Mouse (Mus musculus): ENCODE results near the gene Olfr827. TPM values are rescaled to one million over a fixed set of nuclear protein-coding genes. Genes with fewer than 3 reads are reported as not detected.
A peak's percentile ranks its signal among the peaks of the same experiment; 100 is the strongest.

Olfr827 gene
- polyA plus RNA-seq, 1 experiment from 2014 or later = not detected

DNA sequence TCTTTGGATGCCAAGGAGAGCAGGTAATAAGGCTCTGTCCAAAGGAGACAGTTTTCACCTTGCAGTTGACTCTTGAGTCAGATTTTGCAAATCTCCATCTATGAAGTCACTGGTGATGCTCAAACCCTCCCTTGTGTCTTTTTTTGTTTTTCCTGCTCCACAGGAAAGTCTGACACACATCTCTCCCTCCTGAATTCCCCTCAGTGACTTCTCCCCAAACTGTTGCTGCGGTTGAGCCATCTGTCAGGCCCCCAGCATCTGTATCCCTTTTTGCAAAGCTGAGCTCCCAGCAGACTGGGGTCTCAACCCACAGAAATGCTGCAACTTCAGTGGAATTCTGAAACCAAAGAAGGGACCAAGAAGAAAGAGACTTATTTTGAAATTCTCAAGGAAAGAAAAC lies 17.9 kb upstream of the Olfr827 start:
- Histone ChIP-seq H3K27ac (ENCODE audit: low read depth, low read length) (no peak overlapping the region), H3K36me3 (ENCODE audit: control insufficient read depth, insufficient read depth) (no peaks in the 10 kb centered on the region), H3K4me1 (replicated peaks; ENCODE audit: control insufficient read depth, insufficient read depth, low read length) (no peaks in the 10 kb centered on the region), H3K4me2 (replicated peaks; ENCODE audit: low read depth) (no peak overlapping the region), H3K9ac (ENCODE audit: low read depth, low read length) (no peak overlapping the region), H3K27me3 (replicated peaks; ENCODE audit: control insufficient read depth, insufficient read depth, low read length) (no peaks in the 10 kb centered on the region), H3K4me3 (ENCODE audit: low read depth, low read length) (no peak overlapping the region), H3K9me3 (ENCODE audit: control insufficient read depth) (no peaks in the 10 kb centered on the region)
- TF ChIP-seq CTCF (IDR thresholded peaks at IDR 0.05; ENCODE audit: low read depth) = no peak
- 81% methylated on average over 1 of the region's 1 CpGs for WGBS
- ATAC-seq = no peak

DNA sequence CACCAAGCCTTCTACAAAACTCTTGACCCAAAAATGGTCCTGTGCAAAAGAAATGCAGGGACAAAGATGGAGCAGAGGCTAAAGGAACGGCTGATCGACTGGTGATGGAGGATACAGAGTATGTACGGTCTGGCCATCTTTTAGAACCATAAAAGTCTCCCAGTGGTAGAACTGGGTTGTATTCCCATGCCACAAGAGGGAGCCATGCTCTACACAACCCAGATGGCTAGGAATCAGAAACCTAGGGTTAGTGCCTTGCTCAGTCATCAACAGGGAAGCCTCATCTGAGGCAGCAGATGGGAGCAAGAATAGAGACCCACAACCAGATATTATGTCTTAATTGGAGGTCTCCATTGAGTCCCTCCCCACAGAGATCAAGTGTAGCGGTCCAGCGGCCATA lies 15.4 kb upstream of the Olfr827 start:
- no peak overlapping the region for H3K4me2 ChIP-seq (replicated peaks; ENCODE audit: low read depth)
- H3K36me3 ChIP-seq (ENCODE audit: control insufficient read depth, insufficient read depth) = no peaks in the 10 kb centered on the region
- peak; percentile 42; the same call in 1 of the 2 replicates for TF ChIP-seq CTCF (IDR thresholded peaks at IDR 0.05; ENCODE audit: low read depth)
- no peak for ATAC-seq
- 88% methylated on average over 5 of the region's 5 CpGs for WGBS
- H3K4me3 ChIP-seq (ENCODE audit: low read depth, low read length) = no peak overlapping the region
- H3K9me3 ChIP-seq (ENCODE audit: control insufficient read depth) = no peaks in the 10 kb centered on the region
- H3K9ac ChIP-seq (ENCODE audit: low read depth, low read length) = no peak overlapping the region
- H3K27ac ChIP-seq (ENCODE audit: low read depth, low read length) = no peak overlapping the region
- no peaks in the 10 kb centered on the region for H3K4me1 ChIP-seq (replicated peaks; ENCODE audit: control insufficient read depth, insufficient read depth, low read length)
- no peaks in the 10 kb centered on the region for H3K27me3 ChIP-seq (replicated peaks; ENCODE audit: control insufficient read depth, insufficient read depth, low read length)

- H3K4me3 ChIP-seq (ENCODE audit: low read depth, low read length) = no peak overlapping the region
- ATAC-seq = 0 out of 2 replicates have a peak, but pooled peaks have one; percentile 51
- TF ChIP-seq CTCF (IDR thresholded peaks at IDR 0.05; ENCODE audit: low read depth) = peak; percentile 88
- H3K27ac ChIP-seq (ENCODE audit: low read depth, low read length) = no peak overlapping the region
- no peaks in the 10 kb centered on the region for H3K9me3 ChIP-seq (ENCODE audit: control insufficient read depth)
- 0% methylated on average over 1 of the region's 1 CpGs for WGBS
- H3K4me2 ChIP-seq (replicated peaks; ENCODE audit: low read depth) = no peak overlapping the region
- H3K9ac ChIP-seq (ENCODE audit: low read depth, low read length) = no peak overlapping the region
- H3K4me1 ChIP-seq (replicated peaks; ENCODE audit: control insufficient read depth, insufficient read depth, low read length) = no peaks in the 10 kb centered on the region
- no peaks in the 10 kb centered on the region for H3K36me3 ChIP-seq (ENCODE audit: control insufficient read depth, insufficient read depth)
- H3K27me3 ChIP-seq (replicated peaks; ENCODE audit: control insufficient read depth, insufficient read depth, low read length) = no peaks in the 10 kb centered on the region
These were observed 14.0 kb upstream of the Olfr827 start for GRCm38 (mm10) chr10:130228246-130228645.

GRCm38 (mm10) chr10:130225034-130225433 lies 10.8 kb upstream of the Olfr827 start:
- Histone ChIP-seq H3K27ac (ENCODE audit: low read depth, low read length) (no peak overlapping the region), H3K9me3 (ENCODE audit: control insufficient read depth) (no peaks in the 10 kb centered on the region), H3K27me3 (replicated peaks; ENCODE audit: control insufficient read depth, insufficient read depth, low read length) (no peaks in the 10 kb centered on the region), H3K4me1 (replicated peaks; ENCODE audit: control insufficient read depth, insufficient read depth, low read length) (no peaks in the 10 kb centered on the region), H3K4me3 (ENCODE audit: low read depth, low read length) (no peak overlapping the region), H3K9ac (ENCODE audit: low read depth, low read length) (no peak overlapping the region), H3K36me3 (ENCODE audit: control insufficient read depth, insufficient read depth) (no peaks in the 10 kb centered on the region), H3K4me2 (replicated peaks; ENCODE audit: low read depth) (no peak overlapping the region)
- ATAC-seq = peak; percentile 49; the same call in 1 of the 2 replicates
- TF ChIP-seq CTCF (IDR thresholded peaks at IDR 0.05; ENCODE audit: low read depth) = no peak
- 24% methylated on average over 3 of the region's 3 CpGs for WGBS

GRCm38 (mm10) chr10:130184086-130184485 lies 30.1 kb downstream of the Olfr827 start, which contains the start of gene Olfr826:
TSS of gene Olfr826 (minus strand) at chr10:130184186.
- Histone ChIP-seq H3K36me3 (ENCODE audit: control insufficient read depth, insufficient read depth) (no peaks in the 10 kb centered on the region), H3K4me3 (ENCODE audit: low read depth, low read length) (no peak within 1 kb of the TSS), H3K27me3 (replicated peaks; ENCODE audit: control insufficient read depth, insufficient read depth, low read length) (no peaks in the 10 kb centered on the region), H3K9ac (ENCODE audit: low read depth, low read length) (no peak within 1 kb of the TSS), H3K4me1 (replicated peaks; ENCODE audit: control insufficient read depth, insufficient read depth, low read length) (no peaks in the 10 kb centered on the region), H3K27ac (ENCODE audit: low read depth, low read length) (no peak within 1 kb of the TSS), H3K4me2 (replicated peaks; ENCODE audit: low read depth) (no peak within 1 kb of the TSS), H3K9me3 (ENCODE audit: control insufficient read depth) (no peaks in the 10 kb centered on the region)
- TF ChIP-seq CTCF (IDR thresholded peaks at IDR 0.05; ENCODE audit: low read depth) = no peak
- no peak for ATAC-seq
- 64% methylated on average over 1 of the region's 1 CpGs for whole genome bisulfite sequencing

DNA sequence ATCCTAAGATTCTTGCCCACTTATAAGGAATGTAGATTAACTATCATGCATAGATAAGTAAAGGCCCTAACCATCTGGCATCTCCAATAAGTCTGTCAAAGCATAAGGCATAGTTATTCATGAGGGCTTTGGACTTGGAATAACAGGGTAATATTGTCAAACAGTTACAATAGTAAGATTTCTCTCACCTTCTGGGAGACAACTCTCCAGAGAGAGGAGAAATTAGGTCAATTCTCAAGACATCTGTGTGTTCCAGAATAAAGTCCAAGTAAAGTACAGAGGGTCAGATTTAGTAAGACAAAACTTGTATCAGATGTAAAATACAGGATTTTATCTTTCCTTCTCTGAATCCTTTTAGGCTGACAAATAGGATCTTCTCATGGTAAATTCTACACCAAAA lies 47.5 kb downstream of the Olfr827 start, which contains the start of gene Olfr825:
Gene Olfr825 (minus strand): TSS at position 101 of the 400 bp plus-strand sequence.
- Histone ChIP-seq H3K4me2 (replicated peaks; ENCODE audit: low read depth) (no peak within 1 kb of the TSS), H3K27me3 (replicated peaks; ENCODE audit: control insufficient read depth, insufficient read depth, low read length) (no peaks in the 10 kb centered on the region), H3K9ac (ENCODE audit: low read depth, low read length) (no peak within 1 kb of the TSS), H3K36me3 (ENCODE audit: control insufficient read depth, insufficient read depth) (no peaks in the 10 kb centered on the region), H3K4me3 (ENCODE audit: low read depth, low read length) (no peak within 1 kb of the TSS), H3K9me3 (ENCODE audit: control insufficient read depth) (no peaks in the 10 kb centered on the region), H3K4me1 (replicated peaks; ENCODE audit: control insufficient read depth, insufficient read depth, low read length) (no peaks in the 10 kb centered on the region), H3K27ac (ENCODE audit: low read depth, low read length) (no peak within 1 kb of the TSS)
- no peak for TF ChIP-seq CTCF (IDR thresholded peaks at IDR 0.05; ENCODE audit: low read depth)
- ATAC-seq = no peak

- H3K4me2 ChIP-seq (replicated peaks; ENCODE audit: low read depth) = no peak overlapping the region
- no peak overlapping the region for H3K27ac ChIP-seq (ENCODE audit: low read depth, low read length)
- ATAC-seq = no peak
- H3K9ac ChIP-seq (ENCODE audit: low read depth, low read length) = no peak overlapping the region
- no peak overlapping the region for H3K4me3 ChIP-seq (ENCODE audit: low read depth, low read length)
- no peaks in the 10 kb centered on the region for H3K9me3 ChIP-seq (ENCODE audit: control insufficient read depth)
- no peaks in the 10 kb centered on the region for H3K36me3 ChIP-seq (ENCODE audit: control insufficient read depth, insufficient read depth)
- TF ChIP-seq CTCF (IDR thresholded peaks at IDR 0.05; ENCODE audit: low read depth) = no peak
- no peaks in the 10 kb centered on the region for H3K27me3 ChIP-seq (replicated peaks; ENCODE audit: control insufficient read depth, insufficient read depth, low read length)
- H3K4me1 ChIP-seq (replicated peaks; ENCODE audit: control insufficient read depth, insufficient read depth, low read length) = no peaks in the 10 kb centered on the region
These were observed 49.0 kb downstream of the Olfr827 start for GRCm38 (mm10) chr10:130165196-130165595.

Other genes starting within 250 kb of the Olfr827 start
- gene Olfr819, start 247.1 kb downstream of the Olfr827 start, polyA plus RNA-seq (2015; fragmentation: Nextera tagmentation; extraction: Ambion mirVana) = not detected in 2 replicates
- not detected in 2 replicates for gene Olfr247, start 238.3 kb downstream of the Olfr827 start, polyA plus RNA-seq (2015; fragmentation: Nextera tagmentation; extraction: Ambion mirVana)
- gene Gm10310, start 229.3 kb downstream of the Olfr827 start, polyA plus RNA-seq (2015; fragmentation: Nextera tagmentation; extraction: Ambion mirVana) = not detected in 2 replicates
- gene Olfr820, start 201.8 kb downstream of the Olfr827 start, polyA plus RNA-seq (2015; fragmentation: Nextera tagmentation; extraction: Ambion mirVana) = not detected in 2 replicates
- gene Olfr821, start 184.1 kb downstream of the Olfr827 start, polyA plus RNA-seq (2015; fragmentation: Nextera tagmentation; extraction: Ambion mirVana) = not detected in 2 replicates
- gene Olfr822, start 143.2 kb downstream of the Olfr827 start, polyA plus RNA-seq (2015; fragmentation: Nextera tagmentation; extraction: Ambion mirVana) = not detected in 2 replicates
- not detected in 2 replicates for gene Olfr823, start 99.0 kb downstream of the Olfr827 start, polyA plus RNA-seq (2015; fragmentation: Nextera tagmentation; extraction: Ambion mirVana)
- gene Olfr824, start 84.4 kb downstream of the Olfr827 start, polyA plus RNA-seq (2015; fragmentation: Nextera tagmentation; extraction: Ambion mirVana) = not detected in 2 replicates
- gene Olfr825, start 47.6 kb downstream of the Olfr827 start, polyA plus RNA-seq (2015; fragmentation: Nextera tagmentation; extraction: Ambion mirVana) = not detected in 2 replicates
- gene Olfr826, start 30.2 kb downstream of the Olfr827 start, polyA plus RNA-seq (2015; fragmentation: Nextera tagmentation; extraction: Ambion mirVana) = not detected in 2 replicates
- gene Neurod4, start 65.8 kb upstream of the Olfr827 start, polyA plus RNA-seq (2015; fragmentation: Nextera tagmentation; extraction: Ambion mirVana) = not detected in 2 replicates
- 0.48 and 0.64 TPM in 2 replicates for gene Tespa1, start 108.5 kb upstream of the Olfr827 start, polyA plus RNA-seq (2015; fragmentation: Nextera tagmentation; extraction: Ambion mirVana)
- not detected in 2 replicates for gene Vmn2r84, start 179.9 kb upstream of the Olfr827 start, polyA plus RNA-seq (2015; fragmentation: Nextera tagmentation; extraction: Ambion mirVana)
- not detected in 2 replicates for gene Vmn2r85, start 215.3 kb upstream of the Olfr827 start, polyA plus RNA-seq (2015; fragmentation: Nextera tagmentation; extraction: Ambion mirVana)
- not detected in 2 replicates for gene Vmn2r86, start 241.6 kb upstream of the Olfr827 start, polyA plus RNA-seq (2015; fragmentation: Nextera tagmentation; extraction: Ambion mirVana)

All from intestine, postnatal 0 days (tissue).